Mouse (Mus musculus): Measurements from ENCODE around the gene Iqcf4. TPM values are rescaled to one million over a fixed set of nuclear protein-coding genes. Genes with fewer than 3 reads are reported as not detected.
"Not testable (repeated sequence)": the region's sequence is repeated elsewhere in the genome, so short reads cannot be mapped to it uniquely, and the experiment has no call there.

The Iqcf4 gene
- polyA plus RNA-seq, 1 experiment from 2014 or later: not detected

- H3K9me3 ChIP-seq (ENCODE audit: control insufficient read depth, low read length): no peaks in the 10 kb centered on the region
- H3K27me3 ChIP-seq (ENCODE audit: control insufficient read depth, insufficient read depth, low read length): no peaks in the 10 kb centered on the region
- no peak overlapping the region for H3K4me2 ChIP-seq (ENCODE audit: low read length)
- H3K9ac ChIP-seq (ENCODE audit: low read length): no peak overlapping the region
- H3K4me3 ChIP-seq (ENCODE audit: control insufficient read depth in 1 of 2, insufficient read depth in 1 of 2, low read depth in 1 of 2, low read length in 2 of 2): no peak overlapping the region
- 37% methylated on average over 7 of the region's 7 CpGs for WGBS
- no peak overlapping the region for H3K27ac ChIP-seq (replicated peaks in 1 of 2; ENCODE audit: control insufficient read depth in 1 of 2, insufficient read depth in 1 of 2, low read depth in 2 of 2, low read length in 2 of 2)
- ATAC-seq (ENCODE audit: insufficient number of reproducible peaks, insufficient read depth, low FRiP score, low read depth): no peak
- H3K4me1 ChIP-seq (ENCODE audit: control insufficient read depth in 2 of 2, insufficient read depth in 2 of 2, low read length in 2 of 2): peaks cover 4 to 6% of the 10 kb centered on the region in 2 experiments
- no peaks in the 10 kb centered on the region for H3K36me3 ChIP-seq (ENCODE audit: control insufficient read depth, insufficient read depth, low read length)
Measured at GRCm38 (mm10) chr9:106595836-106596235, 25.0 kb upstream of the Iqcf4 start.

- not testable (repeated sequence) for ATAC-seq (ENCODE audit: insufficient number of reproducible peaks, insufficient read depth, low FRiP score, low read depth); H3K36me3 ChIP-seq (ENCODE audit: control insufficient read depth, insufficient read depth, low read length); H3K9me3 ChIP-seq (ENCODE audit: control insufficient read depth, low read length); H3K27ac ChIP-seq (replicated peaks in 1 of 2; ENCODE audit: control insufficient read depth in 1 of 2, insufficient read depth in 1 of 2, low read depth in 2 of 2, low read length in 2 of 2); H3K27me3 ChIP-seq (ENCODE audit: control insufficient read depth, insufficient read depth, low read length); H3K4me2 ChIP-seq (ENCODE audit: low read length); H3K4me3 ChIP-seq (ENCODE audit: control insufficient read depth in 1 of 2, insufficient read depth in 1 of 2, low read depth in 1 of 2, low read length in 2 of 2); H3K9ac ChIP-seq (ENCODE audit: low read length); H3K4me1 ChIP-seq (ENCODE audit: control insufficient read depth in 2 of 2, insufficient read depth in 2 of 2, low read length in 2 of 2)
- WGBS: 6% methylated on average over 4 of the region's 4 CpGs
Measured at GRCm38 (mm10) chr9:106595402-106595801, 24.6 kb upstream of the Iqcf4 start.

- ATAC-seq (ENCODE audit: insufficient number of reproducible peaks, insufficient read depth, low FRiP score, low read depth): no peak
- Histone ChIP-seq H3K36me3 (ENCODE audit: control insufficient read depth, insufficient read depth, low read length) (no peaks in the 10 kb centered on the region), H3K4me1 (ENCODE audit: control insufficient read depth in 2 of 2, insufficient read depth in 2 of 2, low read length in 2 of 2) (peaks cover 4 to 6% of the 10 kb centered on the region in 2 experiments), H3K9ac (ENCODE audit: low read length) (no peak overlapping the region), H3K4me3 (ENCODE audit: control insufficient read depth in 1 of 2, insufficient read depth in 1 of 2, low read depth in 1 of 2, low read length in 2 of 2) (no peak overlapping the region), H3K27me3 (ENCODE audit: control insufficient read depth, insufficient read depth, low read length) (no peaks in the 10 kb centered on the region), H3K27ac (replicated peaks in 1 of 2; ENCODE audit: control insufficient read depth in 1 of 2, insufficient read depth in 1 of 2, low read depth in 2 of 2, low read length in 2 of 2) (no peak overlapping the region), H3K9me3 (ENCODE audit: control insufficient read depth, low read length) (no peaks in the 10 kb centered on the region), H3K4me2 (ENCODE audit: low read length) (no peak overlapping the region)
- 84% methylated on average over 5 of the region's 5 CpGs for WGBS
Measured at GRCm38 (mm10) chr9:106592158-106592557, 21.4 kb upstream of the Iqcf4 start.

GRCm38 (mm10) chr9:106582552-106582951, 11.8 kb upstream of the Iqcf4 start:
- WGBS: 73% methylated on average over 1 of the region's 1 CpGs
- Histone ChIP-seq H3K27ac (replicated peaks in 1 of 2; ENCODE audit: control insufficient read depth in 1 of 2, insufficient read depth in 1 of 2, low read depth in 2 of 2, low read length in 2 of 2) (no peak overlapping the region), H3K4me1 (ENCODE audit: control insufficient read depth in 2 of 2, insufficient read depth in 2 of 2, low read length in 2 of 2) (no peaks in the 10 kb centered on the region), H3K9me3 (ENCODE audit: control insufficient read depth, low read length) (0 out of 2 replicates have a peak, but pooled peaks cover 2% of the 10 kb centered on the region), H3K27me3 (ENCODE audit: control insufficient read depth, insufficient read depth, low read length) (no peaks in the 10 kb centered on the region), H3K9ac (ENCODE audit: low read length) (no peak overlapping the region), H3K36me3 (ENCODE audit: control insufficient read depth, insufficient read depth, low read length) (no peaks in the 10 kb centered on the region), H3K4me3 (ENCODE audit: control insufficient read depth in 1 of 2, insufficient read depth in 1 of 2, low read depth in 1 of 2, low read length in 2 of 2) (no peak overlapping the region), H3K4me2 (ENCODE audit: low read length) (no peak overlapping the region)
- ATAC-seq (ENCODE audit: insufficient number of reproducible peaks, insufficient read depth, low FRiP score, low read depth): no peak

GRCm38 (mm10) chr9:106580016-106580415, 9.2 kb upstream of the Iqcf4 start:
- Histone ChIP-seq H3K36me3 (ENCODE audit: control insufficient read depth, insufficient read depth, low read length) (no peaks in the 10 kb centered on the region), H3K27me3 (ENCODE audit: control insufficient read depth, insufficient read depth, low read length) (no peaks in the 10 kb centered on the region), H3K27ac (replicated peaks in 1 of 2; ENCODE audit: control insufficient read depth in 1 of 2, insufficient read depth in 1 of 2, low read depth in 2 of 2, low read length in 2 of 2) (no peak overlapping the region), H3K4me3 (ENCODE audit: control insufficient read depth in 1 of 2, insufficient read depth in 1 of 2, low read depth in 1 of 2, low read length in 2 of 2) (no peak overlapping the region), H3K4me1 (ENCODE audit: control insufficient read depth in 2 of 2, insufficient read depth in 2 of 2, low read length in 2 of 2) (no peaks in the 10 kb centered on the region), H3K9ac (ENCODE audit: low read length) (no peak overlapping the region), H3K9me3 (ENCODE audit: control insufficient read depth, low read length) (0 out of 2 replicates have a peak, but pooled peaks cover 2% of the 10 kb centered on the region), H3K4me2 (ENCODE audit: low read length) (no peak overlapping the region)
- ATAC-seq (ENCODE audit: insufficient number of reproducible peaks, insufficient read depth, low FRiP score, low read depth): no peak
- 73% methylated on average over 7 of the region's 7 CpGs for WGBS

GRCm38 (mm10) chr9:106576112-106576511, 5.3 kb upstream of the Iqcf4 start:
- 0 out of 2 replicates have a peak, but pooled peaks cover 2% of the 10 kb centered on the region for H3K9me3 ChIP-seq (ENCODE audit: control insufficient read depth, low read length)
- H3K4me3 ChIP-seq (ENCODE audit: control insufficient read depth in 1 of 2, insufficient read depth in 1 of 2, low read depth in 1 of 2, low read length in 2 of 2): no peak overlapping the region
- no peak for ATAC-seq (ENCODE audit: insufficient number of reproducible peaks, insufficient read depth, low FRiP score, low read depth)
- H3K9ac ChIP-seq (ENCODE audit: low read length): no peak overlapping the region
- H3K27me3 ChIP-seq (ENCODE audit: control insufficient read depth, insufficient read depth, low read length): no peaks in the 10 kb centered on the region
- WGBS: 82% methylated on average over 2 of the region's 2 CpGs
- H3K36me3 ChIP-seq (ENCODE audit: control insufficient read depth, insufficient read depth, low read length): no peaks in the 10 kb centered on the region
- no peaks in the 10 kb centered on the region for H3K4me1 ChIP-seq (ENCODE audit: control insufficient read depth in 2 of 2, insufficient read depth in 2 of 2, low read length in 2 of 2)
- H3K4me2 ChIP-seq (ENCODE audit: low read length): no peak overlapping the region
- H3K27ac ChIP-seq (replicated peaks in 1 of 2; ENCODE audit: control insufficient read depth in 1 of 2, insufficient read depth in 1 of 2, low read depth in 2 of 2, low read length in 2 of 2): no peak overlapping the region

- no peak overlapping the region for H3K4me2 ChIP-seq (ENCODE audit: low read length)
- 88% methylated on average over 5 of the region's 5 CpGs for WGBS
- no peak overlapping the region for H3K4me3 ChIP-seq (ENCODE audit: control insufficient read depth in 1 of 2, insufficient read depth in 1 of 2, low read depth in 1 of 2, low read length in 2 of 2)
- H3K27ac ChIP-seq (replicated peaks in 1 of 2; ENCODE audit: control insufficient read depth in 1 of 2, insufficient read depth in 1 of 2, low read depth in 2 of 2, low read length in 2 of 2): no peak overlapping the region
- H3K9ac ChIP-seq (ENCODE audit: low read length): no peak overlapping the region
- H3K27me3 ChIP-seq (ENCODE audit: control insufficient read depth, insufficient read depth, low read length): no peaks in the 10 kb centered on the region
- ATAC-seq (ENCODE audit: insufficient number of reproducible peaks, insufficient read depth, low FRiP score, low read depth): no peak
- H3K9me3 ChIP-seq (ENCODE audit: control insufficient read depth, low read length): no peaks in the 10 kb centered on the region
- H3K4me1 ChIP-seq (ENCODE audit: control insufficient read depth in 2 of 2, insufficient read depth in 2 of 2, low read length in 2 of 2): no peaks in the 10 kb centered on the region
- no peaks in the 10 kb centered on the region for H3K36me3 ChIP-seq (ENCODE audit: control insufficient read depth, insufficient read depth, low read length)
Measured at GRCm38 (mm10) chr9:106573366-106573765, 2.6 kb upstream of the Iqcf4 start.

- Histone ChIP-seq H3K9me3 (ENCODE audit: control insufficient read depth, low read length) (no peaks in the 10 kb centered on the region), H3K36me3 (ENCODE audit: control insufficient read depth, insufficient read depth, low read length) (no peaks in the 10 kb centered on the region), H3K9ac (ENCODE audit: low read length) (no peak overlapping the region), H3K4me2 (ENCODE audit: low read length) (no peak overlapping the region), H3K4me1 (ENCODE audit: control insufficient read depth in 2 of 2, insufficient read depth in 2 of 2, low read length in 2 of 2) (no peaks in the 10 kb centered on the region), H3K27ac (replicated peaks in 1 of 2; ENCODE audit: control insufficient read depth in 1 of 2, insufficient read depth in 1 of 2, low read depth in 2 of 2, low read length in 2 of 2) (no peak overlapping the region), H3K4me3 (ENCODE audit: control insufficient read depth in 1 of 2, insufficient read depth in 1 of 2, low read depth in 1 of 2, low read length in 2 of 2) (no peak overlapping the region), H3K27me3 (ENCODE audit: control insufficient read depth, insufficient read depth, low read length) (no peaks in the 10 kb centered on the region)
- 74% methylated on average over 2 of the region's 2 CpGs for WGBS
- no peak for ATAC-seq (ENCODE audit: insufficient number of reproducible peaks, insufficient read depth, low FRiP score, low read depth)
Measured at GRCm38 (mm10) chr9:106572186-106572585, 1.4 kb upstream of the Iqcf4 start.

Data from heart, embryonic 14.5 days (tissue).